Mouse (Mus musculus): ENCODE measurements around the gene Cdhr2.
A peak's percentile ranks its signal among the peaks of the same experiment; 100 is the strongest.

Gene Cdhr2

GRCm38 (mm10) chr13:54701243-54701642 is at the start of gene Cdhr2:
Cdhr2 (plus strand) TSS chr13:54701461.
- DNase-seq (ENCODE audit: low spot score in 2 of 2) = no peak

- no peak for DNase-seq (ENCODE audit: low spot score in 2 of 2)
Measured at GRCm38 (mm10) chr13:54660877-54661276, 40.4 kb upstream of the Cdhr2 start.

GRCm38 (mm10) chr13:54661358-54661757 is 39.9 kb upstream of the Cdhr2 start:
- no peak for DNase-seq (ENCODE audit: low spot score in 2 of 2)

- no peak for DNase-seq (ENCODE audit: low spot score in 2 of 2)
Measured at GRCm38 (mm10) chr13:54663999-54664398, 37.3 kb upstream of the Cdhr2 start.

GRCm38 (mm10) chr13:54664509-54664908 is 36.8 kb upstream of the Cdhr2 start:
- DNase-seq (ENCODE audit: low spot score in 2 of 2) = no peak

GRCm38 (mm10) chr13:54665062-54665461 is 36.2 kb upstream of the Cdhr2 start:
- DNase-seq (ENCODE audit: low spot score in 2 of 2) = no peak

GRCm38 (mm10) chr13:54670491-54670890 is 30.8 kb upstream of the Cdhr2 start:
- no peak for DNase-seq (ENCODE audit: low spot score in 2 of 2)

- no peak for DNase-seq (ENCODE audit: low spot score in 2 of 2)
Measured at GRCm38 (mm10) chr13:54675895-54676590, 25.2 kb upstream of the Cdhr2 start.

- no peak for DNase-seq (ENCODE audit: low spot score in 2 of 2)
Measured at GRCm38 (mm10) chr13:54678263-54678662, 23.0 kb upstream of the Cdhr2 start.

- DNase-seq (ENCODE audit: low spot score in 2 of 2) = no peak
Measured at GRCm38 (mm10) chr13:54680184-54680853, 20.9 kb upstream of the Cdhr2 start.

- no peak for DNase-seq (ENCODE audit: low spot score in 2 of 2)
Measured at GRCm38 (mm10) chr13:54681291-54681690, 20.0 kb upstream of the Cdhr2 start.

- no peak for DNase-seq (ENCODE audit: low spot score in 2 of 2)
Measured at GRCm38 (mm10) chr13:54683301-54683700, 18.0 kb upstream of the Cdhr2 start.

- no peak for DNase-seq (ENCODE audit: low spot score in 2 of 2)
Measured at GRCm38 (mm10) chr13:54684140-54684896, 16.9 kb upstream of the Cdhr2 start.

- no peak for DNase-seq (ENCODE audit: low spot score in 2 of 2)
Measured at GRCm38 (mm10) chr13:54685174-54685573, 16.1 kb upstream of the Cdhr2 start.

- no peak for DNase-seq (ENCODE audit: low spot score in 2 of 2)
Measured at GRCm38 (mm10) chr13:54686139-54687053, 14.9 kb upstream of the Cdhr2 start.

GRCm38 (mm10) chr13:54687096-54687495 is 14.2 kb upstream of the Cdhr2 start:
- peak; percentile 67 to 74 for DNase-seq (ENCODE audit: low spot score in 2 of 2)

GRCm38 (mm10) chr13:54687575-54688424 is 13.5 kb upstream of the Cdhr2 start:
- DNase-seq (ENCODE audit: low spot score in 2 of 2) = peak; percentile 97

GRCm38 (mm10) chr13:54690151-54690740 is 11.0 kb upstream of the Cdhr2 start:
- DNase-seq (ENCODE audit: low spot score in 2 of 2) = no peak

- no peak for DNase-seq (ENCODE audit: low spot score in 2 of 2)
Measured at GRCm38 (mm10) chr13:54691737-54692136, 9.5 kb upstream of the Cdhr2 start.

Measured in urinary bladder, postnatal 4 days (tissue).